Mouse (Mus musculus) forebrain, postnatal 0 days (tissue): ENCODE measurements around the gene Sap30. TPM values are rescaled to one million over a fixed set of nuclear protein-coding genes. Genes with fewer than 3 reads are reported as not detected.
"Not testable (repeated sequence)": the region's sequence is repeated elsewhere in the genome, so short reads cannot be mapped to it uniquely, and the experiment has no call there.

Experiments
- ATAC-seq: fragments of 200-750 bp; cut with Nextera tagmentation; 2 replicates; pipeline ENCODE4 v1.8.0; 2017; ENCODE audit warnings: mild to moderate bottlenecking, moderate library complexity
- DNase-seq: peaks from one replicate; pipeline ENCODE4 v3.0.0-alpha.2; 2015
- H3K27ac ChIP-seq: fragments of 300-500 bp; sonication (generic); 2 replicates; pipeline ENCODE4 v1.5.1; 2014; ENCODE audit warnings: low read depth, mild to moderate bottlenecking, antibody characterized with exemption, low read length, moderate library complexity, mixed read lengths
- H3K27me3 ChIP-seq: fragments of 300-500 bp; sonication (generic); 2 replicates; pipeline ENCODE4 v1.6.1; 2014; ENCODE audit warnings: mild to moderate bottlenecking, low read length, mixed read lengths; ENCODE audit not compliant: insufficient read depth
- H3K36me3 ChIP-seq: fragments of 300-500 bp; sonication (generic); 2 replicates; pipeline ENCODE4 v1.6.1; 2014; ENCODE audit warnings: mild to moderate bottlenecking, moderate library complexity; ENCODE audit not compliant: insufficient read depth
- H3K4me1 ChIP-seq: fragments of 300-500 bp; sonication (generic); 2 replicates; pipeline ENCODE4 v1.6.1; 2014; ENCODE audit warnings: antibody characterized with exemption; ENCODE audit not compliant: insufficient read depth
- H3K4me2 ChIP-seq: fragments of 300-500 bp; sonication (generic); 2 replicates; pipeline ENCODE4 v1.6.1; 2014; ENCODE audit warnings: low read depth, mild to moderate bottlenecking, moderate library complexity
- H3K4me3 ChIP-seq: fragments of 300-500 bp; sonication (generic); 2 replicates; pipeline ENCODE4 v1.5.1; 2014; ENCODE audit warnings: low read depth, low read length, mixed read lengths
- H3K9ac ChIP-seq: fragments of 300-500 bp; sonication (generic); 2 replicates; pipeline ENCODE4 v1.6.1; 2014; ENCODE audit warnings: mild to moderate bottlenecking
- H3K9me3 ChIP-seq: fragments of 300-500 bp; sonication (generic); 2 replicates; pipeline ENCODE4 v1.6.1; 2016; ENCODE audit warnings: low read length
- CTCF ChIP-seq: sonication (generic); IDR thresholded peaks from 2 replicates; pipeline ENCODE4 v1.5.1; 2016; ENCODE audit warnings: antibody characterized with exemption, control low read depth, low read depth
- WGBS: fragments of 180-500 bp; shearing (Covaris S2); extraction: QIAGEN DNeasy Blood & Tissue Kit; methylation state at CpG from one replicate; pipeline ENCODE4 v1.1.7; 2014; 5-methylcytosine and 5-hydroxymethylcytosine counted together
- polyA plus RNA-seq: library from polyadenylated mRNA; unstranded; fragments of >200 nt; fragmentation: Nextera tagmentation; extraction: Ambion mirVana; gene quantifications from 2 replicates; pipeline ENCODE4 v1.2.1, GENCODE M21; 2015
- total RNA-seq: library from RNA; depleted of rRNA; stranded (reverse); fragments of >200 nt; gene quantifications from 2 replicates; pipeline ENCODE4 v1.2.3, GENCODE M21; 2014

Sap30 gene
- total and polyA plus RNA-seq, 2 experiments from 2014 or later, result 28.4 to 29.0 TPM

DNA sequence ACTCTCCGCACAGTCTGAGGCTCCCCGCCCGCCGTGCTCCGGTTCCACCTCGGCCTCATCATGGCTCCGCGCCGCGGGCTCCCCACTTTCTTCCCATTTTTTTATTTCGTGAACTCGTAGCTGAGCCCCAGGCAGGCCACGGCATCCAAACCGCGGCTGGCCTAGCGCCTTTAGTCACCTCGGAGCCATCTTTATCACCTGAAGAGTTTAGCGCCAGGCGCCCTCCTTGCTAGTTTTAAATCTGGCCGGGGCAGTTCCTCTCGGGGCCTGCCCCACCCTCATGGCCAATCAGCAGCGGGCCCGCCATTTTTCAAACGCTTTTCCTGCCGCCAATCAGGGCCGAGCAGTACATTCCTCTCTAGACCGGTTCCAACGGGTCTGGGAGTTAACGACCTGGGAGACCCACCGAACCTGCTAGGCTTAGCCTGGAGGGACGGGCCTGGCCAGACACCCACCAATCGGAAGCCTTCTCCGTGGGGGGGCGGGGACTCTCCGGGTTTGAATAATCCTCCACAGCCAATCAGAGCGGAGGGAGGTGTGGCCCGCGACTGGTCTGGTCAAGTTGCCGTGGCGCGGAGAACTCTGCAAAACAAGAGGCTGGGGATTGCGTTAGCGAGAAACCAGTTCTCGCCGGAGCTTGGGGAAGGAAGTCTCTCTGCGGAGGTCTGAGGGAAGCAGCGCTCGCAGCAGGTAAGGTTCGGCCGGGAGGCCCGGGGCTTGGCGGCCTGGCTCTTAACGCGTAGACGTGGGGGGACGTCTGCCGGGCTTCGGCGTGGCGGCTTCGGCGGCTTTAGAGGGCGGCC is 23.9 kb upstream of the Sap30 start, which contains the start of gene Hmgb2:
Gene Hmgb2 (plus strand): TSS at position 592 of the 803 bp plus-strand sequence.
- no peak for TF ChIP-seq CTCF
- Histone ChIP-seq H3K4me1 (no peaks in the 10 kb centered on the region), H3K27ac (peak within 1 kb of the TSS; percentile 99), H3K4me2 (peak within 1 kb of the TSS; percentile 89), H3K9ac (peak within 1 kb of the TSS; percentile 100), H3K4me3 (peak within 1 kb of the TSS; percentile 92), H3K9me3 (no peaks in the 10 kb centered on the region), H3K36me3 (no peaks in the 10 kb centered on the region), H3K27me3 (no peaks in the 10 kb centered on the region)
- peak; percentile 99 for ATAC-seq
- peak; percentile 99 for DNase-seq
- WGBS, result 3% methylated on average over 63 of the region's 63 CpGs

DNA sequence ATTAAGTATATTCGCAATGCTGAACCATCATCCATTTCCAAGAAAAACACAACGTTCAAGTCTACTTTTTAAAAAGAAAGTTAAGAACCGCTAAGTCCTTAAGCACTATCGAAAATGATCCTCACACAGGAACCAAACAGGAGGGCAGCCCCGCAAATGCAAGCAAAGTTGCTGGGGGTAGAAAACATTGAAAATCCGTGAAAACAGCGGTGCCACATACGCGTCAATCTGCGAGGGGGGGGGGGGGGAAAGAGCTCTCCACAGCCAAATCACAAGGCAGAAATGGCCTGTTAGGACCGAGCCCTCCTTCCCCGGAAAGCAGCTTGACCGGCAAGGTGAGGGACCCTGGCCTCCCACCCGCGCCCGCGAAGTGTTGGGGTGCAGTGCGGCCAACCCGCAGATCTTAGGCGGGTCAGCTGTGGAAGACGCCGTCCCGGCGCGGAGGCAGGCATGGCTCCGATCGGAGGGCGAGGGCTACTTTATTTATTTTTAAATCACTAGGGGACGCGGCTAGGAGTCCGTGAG is 23.2 kb upstream of the Sap30 start:
- H3K9ac ChIP-seq, result peak overlapping the region; percentile 60
- H3K4me1 ChIP-seq, result no peaks in the 10 kb centered on the region
- no peaks in the 10 kb centered on the region for H3K27me3 ChIP-seq
- ATAC-seq, result no peak
- WGBS, result 3% methylated on average over 31 of the region's 31 CpGs
- peak overlapping the region; percentile 89 for H3K4me2 ChIP-seq
- peak overlapping the region; percentile 47; the same call in 1 of the 2 replicates for H3K27ac ChIP-seq
- H3K9me3 ChIP-seq, result no peaks in the 10 kb centered on the region
- H3K36me3 ChIP-seq, result no peaks in the 10 kb centered on the region
- no peak for DNase-seq
- no peak for TF ChIP-seq CTCF
- peak overlapping the region; percentile 92 for H3K4me3 ChIP-seq

DNA sequence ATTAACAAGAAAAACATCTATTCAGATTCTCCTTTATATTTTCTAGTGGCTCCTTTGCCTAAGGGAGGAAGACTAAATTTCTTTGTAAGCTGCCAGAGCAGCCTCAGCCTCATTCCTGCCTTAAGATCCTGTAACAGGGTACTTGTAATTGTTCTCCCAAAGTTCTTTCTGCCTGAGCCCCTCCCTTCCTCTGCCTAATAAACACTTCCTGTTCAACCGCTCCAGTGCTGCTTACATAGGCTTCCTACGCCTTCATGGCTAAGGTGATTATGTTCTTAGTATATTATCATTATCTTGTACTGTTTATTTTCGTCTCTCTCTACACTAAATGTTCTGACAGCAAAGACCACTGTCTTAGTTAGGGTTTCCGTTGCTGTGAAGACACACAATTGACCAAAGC is 21.0 kb upstream of the Sap30 start:
- Histone ChIP-seq H3K4me1 (no peaks in the 10 kb centered on the region), H3K4me3 (no peak overlapping the region), H3K9ac (no peak overlapping the region), H3K27me3 (no peaks in the 10 kb centered on the region), H3K36me3 (no peaks in the 10 kb centered on the region), H3K4me2 (no peak overlapping the region), H3K27ac (no peak overlapping the region), H3K9me3 (no peaks in the 10 kb centered on the region)
- no peak for ATAC-seq
- DNase-seq, result no peak
- 89% methylated on average over 4 of the region's 4 CpGs for WGBS
- TF ChIP-seq CTCF, result no peak

DNA sequence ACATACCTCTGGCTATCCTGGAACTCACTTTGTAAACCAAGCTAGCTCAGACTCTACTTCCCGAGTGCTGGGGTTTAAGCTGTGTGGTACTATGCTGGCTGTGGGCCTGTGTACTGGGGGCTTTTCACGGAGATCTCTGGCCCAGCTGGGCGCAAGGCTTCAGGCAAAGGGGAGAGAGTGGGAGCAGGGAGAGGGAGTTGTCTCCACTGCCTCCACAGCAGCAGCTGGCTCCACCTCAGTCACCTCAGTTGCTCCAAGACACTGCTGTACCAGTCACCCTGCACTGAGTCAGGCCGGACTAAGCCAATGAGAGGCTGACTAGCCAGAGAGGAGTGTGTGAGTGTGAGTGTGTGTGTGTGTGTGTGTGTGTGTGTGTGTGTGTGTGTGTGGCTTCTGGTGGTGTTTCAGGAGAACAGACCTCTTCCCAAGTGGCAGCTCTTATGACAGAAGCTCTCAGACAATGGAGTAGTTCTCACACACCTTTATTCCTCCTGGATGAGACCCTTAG is 19.9 kb upstream of the Sap30 start:
- H3K27ac ChIP-seq, result no peak overlapping the region
- ATAC-seq, result no peak
- H3K4me2 ChIP-seq, result no peak overlapping the region
- no peaks in the 10 kb centered on the region for H3K36me3 ChIP-seq
- TF ChIP-seq CTCF, result no peak
- no peaks in the 10 kb centered on the region for H3K4me1 ChIP-seq
- 88% methylated on average over 4 of the region's 4 CpGs for WGBS
- no peak overlapping the region for H3K4me3 ChIP-seq
- DNase-seq, result no peak
- H3K9ac ChIP-seq, result no peak overlapping the region
- H3K9me3 ChIP-seq, result no peaks in the 10 kb centered on the region
- H3K27me3 ChIP-seq, result no peaks in the 10 kb centered on the region

DNA sequence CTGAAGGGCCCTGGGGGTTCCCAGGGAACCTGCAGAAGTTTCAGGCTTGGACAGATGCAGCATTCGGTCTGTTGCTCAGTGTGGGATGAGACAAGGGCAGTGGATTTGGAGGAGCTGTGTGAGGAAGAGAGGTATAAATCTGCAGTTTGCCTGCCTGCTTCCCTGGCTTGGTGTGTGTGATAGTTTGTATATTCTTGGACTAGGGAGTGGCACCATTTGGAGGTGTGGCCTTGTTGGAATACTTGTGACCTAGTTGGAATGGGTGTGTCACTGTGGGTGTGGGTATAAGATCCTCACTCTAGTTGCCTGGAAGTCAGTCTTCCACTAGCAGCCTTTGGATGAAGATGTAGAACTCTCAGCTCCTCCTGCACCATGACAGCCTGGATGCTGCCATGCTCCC is 17.8 kb upstream of the Sap30 start:
- not testable (repeated sequence) for H3K4me1 ChIP-seq, H3K27ac ChIP-seq, H3K4me2 ChIP-seq, H3K9me3 ChIP-seq, ATAC-seq, H3K36me3 ChIP-seq, DNase-seq, H3K27me3 ChIP-seq, H3K4me3 ChIP-seq, H3K9ac ChIP-seq
- 96% methylated on average over 1 of the region's 1 CpGs for WGBS

DNA sequence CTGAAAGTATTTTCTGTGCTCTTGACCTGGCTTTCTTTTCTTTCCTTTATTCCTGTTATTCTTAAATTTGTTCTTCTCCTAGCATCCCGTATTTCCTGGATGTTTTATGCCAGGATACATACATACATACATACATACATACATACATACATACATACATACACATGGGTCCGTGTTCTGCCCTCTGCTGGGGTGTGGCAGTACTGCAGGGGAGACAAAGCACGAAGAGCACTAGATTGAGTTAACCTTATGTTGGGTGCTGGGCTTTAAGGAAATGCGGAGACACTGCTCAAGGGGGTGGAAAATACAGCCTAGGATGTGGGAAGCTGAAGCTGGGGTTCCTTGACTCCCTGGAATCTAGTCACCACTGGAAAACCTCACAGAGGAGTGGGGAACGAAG is 16.0 kb upstream of the Sap30 start:
- no peaks in the 10 kb centered on the region for H3K36me3 ChIP-seq
- H3K27ac ChIP-seq, result no peak overlapping the region
- 55% methylated on average over 5 of the region's 5 CpGs for WGBS
- ATAC-seq, result peak; percentile 50; the same call in 1 of the 2 replicates
- no peak overlapping the region for H3K4me3 ChIP-seq
- H3K4me1 ChIP-seq, result peaks cover 4% of the 10 kb centered on the region; the same call in 1 of the 2 replicates
- H3K9ac ChIP-seq, result no peak overlapping the region
- no peaks in the 10 kb centered on the region for H3K27me3 ChIP-seq
- TF ChIP-seq CTCF, result peak; percentile 80
- DNase-seq, result peak; percentile 39
- H3K4me2 ChIP-seq, result no peak overlapping the region
- no peaks in the 10 kb centered on the region for H3K9me3 ChIP-seq

DNA sequence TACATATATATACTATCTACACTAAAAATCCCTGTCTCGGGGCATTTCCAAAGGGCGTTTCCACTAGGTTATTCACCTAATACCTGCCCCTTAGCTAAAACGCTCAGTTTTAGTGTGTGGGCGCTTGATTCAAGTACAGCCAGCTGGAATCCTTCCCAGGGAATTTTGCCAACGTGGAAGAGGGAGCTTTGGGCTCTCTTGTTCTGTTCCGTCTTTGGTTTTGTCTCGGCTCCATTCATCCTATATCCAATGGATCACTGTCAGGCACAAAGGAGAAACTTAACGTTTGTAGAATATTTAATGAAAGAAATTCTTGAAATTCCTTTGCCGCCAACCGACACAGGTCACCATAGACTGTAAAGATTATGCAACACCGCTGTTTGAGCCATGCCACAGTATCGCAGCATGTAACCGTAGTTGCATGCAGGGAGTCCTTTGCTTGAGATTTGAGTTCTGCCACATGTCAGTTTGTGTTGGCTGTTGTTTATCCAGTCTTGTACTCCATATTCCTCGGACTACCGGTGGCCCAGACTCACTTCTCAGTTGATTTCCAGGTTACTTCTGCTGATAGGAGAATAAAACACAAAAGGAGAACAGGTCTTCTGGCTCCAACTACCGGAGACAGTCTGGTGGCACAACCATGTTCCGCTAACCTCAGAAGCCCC is 11.3 kb upstream of the Sap30 start:
- ATAC-seq, result peak; percentile 48
- WGBS, result 20% methylated on average over 17 of the region's 17 CpGs
- Histone ChIP-seq H3K4me2 (peak overlapping the region; percentile 45), H3K4me3 (peak overlapping the region; percentile 26), H3K36me3 (no peaks in the 10 kb centered on the region), H3K4me1 (peaks cover 7% of the 10 kb centered on the region; the same call in 1 of the 2 replicates), H3K27ac (no peak overlapping the region), H3K27me3 (no peaks in the 10 kb centered on the region), H3K9ac (peak overlapping the region; percentile 6; the same call in 1 of the 2 replicates), H3K9me3 (no peaks in the 10 kb centered on the region)
- no peak for TF ChIP-seq CTCF
- DNase-seq, result peak; percentile 75
